Comparison of ENCODE assay signal across 8 mouse cellular contexts in the genomic region with DNA sequence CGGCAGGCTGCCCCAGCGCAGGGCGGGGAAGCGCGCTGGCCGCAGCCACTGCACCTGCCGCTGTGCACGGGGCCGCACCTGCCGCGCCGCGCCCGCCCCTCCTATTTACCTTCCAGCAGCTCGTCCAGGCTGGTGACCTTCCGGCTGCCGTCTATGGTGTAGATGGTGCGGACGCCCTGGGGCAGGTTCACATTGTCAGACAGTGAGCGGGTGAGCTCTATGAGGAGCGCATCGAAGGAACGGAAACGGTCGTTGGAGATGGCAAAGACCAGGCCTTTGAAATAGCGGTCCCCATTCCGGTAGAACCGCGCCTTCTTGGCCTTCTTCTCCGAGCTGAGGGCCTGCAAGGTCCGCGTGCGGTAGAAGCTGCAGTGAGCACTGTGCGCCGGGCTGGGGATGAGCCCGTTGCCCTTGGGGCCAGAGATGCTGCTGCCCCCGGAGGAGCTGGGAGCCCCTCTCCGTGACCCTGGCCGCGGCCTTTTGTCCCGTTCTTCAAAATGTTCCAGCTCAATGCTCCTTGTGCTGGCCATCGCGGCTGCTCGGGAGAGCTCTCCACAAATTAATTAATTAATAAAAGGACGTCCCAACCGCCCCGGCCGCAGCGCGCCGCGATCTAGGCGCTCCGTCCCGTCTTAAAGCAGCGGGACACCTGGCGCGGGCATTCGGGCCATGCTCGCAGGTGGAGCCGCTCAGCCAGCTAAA. TPM values are rescaled to one million over a fixed set of nuclear protein-coding genes. Genes with fewer than 3 reads are reported as not detected.
A peak's percentile ranks its signal among the peaks of the same experiment; 100 is the strongest.
DNase-seq lines count a peak whose midpoint lies in the region; ATAC-seq lines count a peak whose summit lies in the region.

No protein-coding gene starts in this region.

- peaks cover 10% of the 10 kb centered on the region; the same call in 1 of the 2 replicates for H3K27me3 ChIP-seq in heart, embryonic 12.5 days (replicated peaks)
- no peaks in the 10 kb centered on the region for H3K27me3 ChIP-seq in hindbrain, embryonic 12.5 days
- peaks cover 38% of the 10 kb centered on the region for H3K27me3 ChIP-seq in limb, embryonic 13.5 days
- H3K27me3 ChIP-seq in neural tube, embryonic 12.5 days (replicated peaks) = no peaks in the 10 kb centered on the region

- no peaks in the 10 kb centered on the region for H3K36me3 ChIP-seq in heart, embryonic 12.5 days
- peaks cover 12% of the 10 kb centered on the region; the same call in 1 of the 2 replicates for H3K36me3 ChIP-seq in hindbrain, embryonic 12.5 days
- no peaks in the 10 kb centered on the region for H3K36me3 ChIP-seq in limb, embryonic 13.5 days
- peaks cover 10% of the 10 kb centered on the region for H3K36me3 ChIP-seq in neural tube, embryonic 12.5 days

- intact Hi-C loops in heart, postnatal 10 days (cut with DNase I) = no loop called here

- WGBS in heart, embryonic 12.5 days = 1% methylated on average over 61 of the region's 61 CpGs
- WGBS in hindbrain, embryonic 12.5 days = under 1% methylated on average over 61 of the region's 61 CpGs
- WGBS in limb, embryonic 13.5 days = under 1% methylated on average over 61 of the region's 61 CpGs
- under 1% methylated on average over 61 of the region's 61 CpGs for WGBS in neural tube, embryonic 12.5 days

- H3K9me3 ChIP-seq in heart, embryonic 12.5 days (replicated peaks) = no peaks in the 10 kb centered on the region
- no peaks in the 10 kb centered on the region for H3K9me3 ChIP-seq in hindbrain, embryonic 12.5 days (replicated peaks)
- no peaks in the 10 kb centered on the region for H3K9me3 ChIP-seq in limb, embryonic 13.5 days
- no peaks in the 10 kb centered on the region for H3K9me3 ChIP-seq in neural tube, embryonic 12.5 days

- peaks cover 7% of the 10 kb centered on the region; the same call in 1 of the 2 replicates for H3K4me1 ChIP-seq in heart, embryonic 12.5 days (replicated peaks)
- H3K4me1 ChIP-seq in hindbrain, embryonic 12.5 days = peaks cover 32% of the 10 kb centered on the region
- H3K4me1 ChIP-seq in limb, embryonic 13.5 days = peaks cover 11% of the 10 kb centered on the region
- peaks cover 28% of the 10 kb centered on the region for H3K4me1 ChIP-seq in neural tube, embryonic 12.5 days

- H3K9ac ChIP-seq in heart, embryonic 12.5 days = peak overlapping the region; percentile 81
- H3K9ac ChIP-seq in hindbrain, embryonic 12.5 days = peak overlapping the region; percentile 92
- peak overlapping the region; percentile 77 for H3K9ac ChIP-seq in limb, embryonic 13.5 days
- peak overlapping the region; percentile 89 for H3K9ac ChIP-seq in neural tube, embryonic 12.5 days

- DNase-seq in heart, postnatal 10 days = no peak
- DNase-seq in R1 (ENCODE audit: low read depth, low spot score) = peak; percentile 75
- DNase-seq in embryo, embryonic 9.5 days (ENCODE audit: extremely low spot score) = peak; percentile 78
- DNase-seq in thymus, postnatal 0 days (ENCODE audit: low spot score) = peak; percentile 50

- peak overlapping the region; percentile 70 for H3K4me3 ChIP-seq in heart, embryonic 12.5 days
- H3K4me3 ChIP-seq in hindbrain, embryonic 12.5 days = peak overlapping the region; percentile 90
- H3K4me3 ChIP-seq in limb, embryonic 13.5 days = peak overlapping the region; percentile 81
- peak overlapping the region; percentile 79 for H3K4me3 ChIP-seq in neural tube, embryonic 12.5 days

- peak; percentile 30; the same call in 1 of the 2 replicates for ATAC-seq in heart, embryonic 12.5 days (ENCODE audit: insufficient number of reproducible peaks, low FRiP score)
- ATAC-seq in hindbrain, embryonic 12.5 days (ENCODE audit: low FRiP score) = peak; percentile 65
- 0 out of 2 replicates have a peak, but pooled peaks have one; percentile 6 for ATAC-seq in limb, embryonic 13.5 days (ENCODE audit: low FRiP score, low read depth)
- ATAC-seq in neural tube, embryonic 12.5 days (ENCODE audit: low FRiP score, low read depth) = peak; percentile 64

- no peak overlapping the region for H3K27ac ChIP-seq in heart, embryonic 12.5 days (ENCODE audit: poor library complexity, severe bottlenecking)
- peak overlapping the region; percentile 95 for H3K27ac ChIP-seq in hindbrain, embryonic 12.5 days
- H3K27ac ChIP-seq in limb, embryonic 13.5 days = no peak overlapping the region
- H3K27ac ChIP-seq in neural tube, embryonic 12.5 days = peak overlapping the region; percentile 86

- peak overlapping the region; percentile 95 for H3K4me2 ChIP-seq in heart, embryonic 12.5 days
- peak overlapping the region; percentile 73 for H3K4me2 ChIP-seq in hindbrain, embryonic 12.5 days (replicated peaks)
- H3K4me2 ChIP-seq in limb, embryonic 13.5 days (replicated peaks) = peak overlapping the region; percentile 95
- H3K4me2 ChIP-seq in neural tube, embryonic 12.5 days (replicated peaks) = peak overlapping the region; percentile 79

RNA-seq across cellular contexts. Expression of gene Dclk2, which starts 0.9 kb away (rescaled TPM):
- 5.1 and 5.9 TPM in 2 replicates for polyA plus RNA-seq in heart, embryonic 12.5 days (2016; fragmentation: Nextera tagmentation; extraction: Ambion mirVana)
- 1 to 10 TPM; 5.0 to 5.3 TPM for total RNA-seq in heart, postnatal 10 days (2021)
- polyA plus RNA-seq in hindbrain, embryonic 12.5 days (2016; fragmentation: Nextera tagmentation; extraction: Ambion mirVana) = 74.8 and 88.3 TPM in 2 replicates
- polyA plus RNA-seq in limb, embryonic 13.5 days (2015; fragmentation: Nextera tagmentation; extraction: Ambion mirVana) = 4.3 and 5.4 TPM in 2 replicates
- polyA plus RNA-seq in neural tube, embryonic 12.5 days (2016; fragmentation: Nextera tagmentation; extraction: Ambion mirVana) = 66.2 and 67.0 TPM in 2 replicates
- 12.2 and 15.5 TPM in 2 replicates for polyA plus RNA-seq in thymus, postnatal 0 days (2015; fragmentation: Nextera tagmentation; extraction: Ambion mirVana)

Comparison
In these comparisons a context has a peak if more than half of its experiments do, and no peak if none do; other contexts are left out.
1. ATAC-seq: peak in every context shown above with its lines; median percentile 65 in hindbrain, embryonic 12.5 days; 64 in neural tube, embryonic 12.5 days; 30 in heart, embryonic 12.5 days; 6 in limb, embryonic 13.5 days.
2. H3K27ac ChIP-seq: peak in hindbrain, embryonic 12.5 days (single experiment) and neural tube, embryonic 12.5 days (single experiment); none in heart, embryonic 12.5 days (single experiment) and limb, embryonic 13.5 days (single experiment).
3. DNase-seq: peak in R1 (single experiment), embryo, embryonic 9.5 days (single experiment) and thymus, postnatal 0 days (single experiment); none in heart, postnatal 10 days (0 of 2).
4. Peak in every context shown above with its lines, with median percentiles within 50 percentile points of each other: H3K4me2 ChIP-seq, H3K4me3 ChIP-seq and H3K9ac ChIP-seq.